Mouse (Mus musculus) midbrain, embryonic 15.5 days (tissue): ENCODE data around the gene D430041D05Rik. TPM values are rescaled to one million over a fixed set of nuclear protein-coding genes. Genes with fewer than 3 reads are reported as not detected.

Source experiments
- ATAC-seq: fragments of 200-750 bp; cut with Nextera tagmentation; replicated peaks from 2 replicates; pipeline ENCODE4 v1.8.0; 2017; ENCODE audit warnings: moderate TSS enrichment
- H3K27ac ChIP-seq: fragments of 300-500 bp; sonication (generic); 2 replicates; pipeline ENCODE4 v1.5.1; 2015; ENCODE audit warnings: mild to moderate bottlenecking, inconsistent platforms
- H3K27me3 ChIP-seq: fragments of 300-500 bp; sonication (generic); replicated peaks from 2 replicates; pipeline ENCODE4 v1.6.1; 2015; ENCODE audit warnings: inconsistent platforms
- H3K36me3 ChIP-seq: fragments of 300-500 bp; sonication (generic); replicated peaks from 2 replicates; pipeline ENCODE4 v1.6.1; 2015; ENCODE audit warnings: inconsistent platforms
- H3K4me1 ChIP-seq: fragments of 300-500 bp; sonication (generic); 2 replicates; pipeline ENCODE4 v1.6.1; 2015; ENCODE audit warnings: inconsistent platforms
- H3K4me2 ChIP-seq: fragments of 300-500 bp; sonication (generic); 2 replicates; pipeline ENCODE4 v1.6.1; 2015; ENCODE audit warnings: inconsistent platforms, mild to moderate bottlenecking, moderate library complexity
- H3K4me3 ChIP-seq: fragments of 300-500 bp; sonication (generic); 2 replicates; pipeline ENCODE4 v1.5.1; 2015; ENCODE audit warnings: mild to moderate bottlenecking, inconsistent platforms
- H3K9ac ChIP-seq: fragments of 300-500 bp; sonication (generic); 2 replicates; pipeline ENCODE4 v1.6.1; 2015; ENCODE audit warnings: mild to moderate bottlenecking, inconsistent platforms
- H3K9me3 ChIP-seq: fragments of 300-500 bp; sonication (generic); 2 replicates; pipeline ENCODE4 v1.6.1; 2016; ENCODE audit warnings: inconsistent platforms
- WGBS: fragments of 180-500 bp; shearing (Covaris S2); methylation state at CpG from one replicate; pipeline ENCODE4 v1.1.7; 2015; ENCODE audit warnings: mixed read lengths; 5-methylcytosine and 5-hydroxymethylcytosine counted together
- polyA plus RNA-seq: library from polyadenylated mRNA; unstranded; fragments of >200 nt; fragmentation: Nextera tagmentation; extraction: Ambion mirVana; gene quantifications from 2 replicates; pipeline ENCODE4 v1.2.1, GENCODE M21; 2015

The D430041D05Rik gene
- polyA plus RNA-seq, 1 experiment from 2014 or later = 11.4 TPM

GRCm38 (mm10) chr2:104398651-104399290 lies 12.0 kb downstream of the D430041D05Rik start:
- 81% methylated on average over 6 of the region's 6 CpGs for WGBS
- no peak overlapping the region for H3K4me2 ChIP-seq
- H3K9me3 ChIP-seq = no peaks in the 10 kb centered on the region
- H3K4me3 ChIP-seq = no peak overlapping the region
- no peak overlapping the region for H3K9ac ChIP-seq
- no peaks in the 10 kb centered on the region for H3K4me1 ChIP-seq
- no peaks in the 10 kb centered on the region for H3K36me3 ChIP-seq
- no peak for ATAC-seq
- no peak overlapping the region for H3K27ac ChIP-seq
- H3K27me3 ChIP-seq = no peaks in the 10 kb centered on the region

- Histone ChIP-seq H3K36me3 (no peaks in the 10 kb centered on the region), H3K9me3 (no peaks in the 10 kb centered on the region), H3K9ac (no peak overlapping the region), H3K27ac (no peak overlapping the region), H3K4me2 (no peak overlapping the region), H3K27me3 (no peaks in the 10 kb centered on the region), H3K4me1 (no peaks in the 10 kb centered on the region), H3K4me3 (no peak overlapping the region)
- no peak for ATAC-seq
- 82% methylated on average over 9 of the region's 9 CpGs for WGBS
Observed at GRCm38 (mm10) chr2:104395961-104396360, 14.9 kb downstream of the D430041D05Rik start.

- Histone ChIP-seq H3K27me3 (no peaks in the 10 kb centered on the region), H3K9me3 (no peaks in the 10 kb centered on the region), H3K4me3 (no peak overlapping the region), H3K36me3 (no peaks in the 10 kb centered on the region), H3K9ac (no peak overlapping the region), H3K4me1 (no peaks in the 10 kb centered on the region), H3K27ac (no peak overlapping the region), H3K4me2 (no peak overlapping the region)
- 48% methylated on average over 2 of the region's 2 CpGs for WGBS
- no peak for ATAC-seq
Observed at GRCm38 (mm10) chr2:104394769-104395168, 16.0 kb downstream of the D430041D05Rik start.

GRCm38 (mm10) chr2:104392700-104393312 lies 18.0 kb downstream of the D430041D05Rik start:
- Histone ChIP-seq H3K9me3 (no peaks in the 10 kb centered on the region), H3K4me2 (no peak overlapping the region), H3K27me3 (no peaks in the 10 kb centered on the region), H3K27ac (no peak overlapping the region), H3K4me1 (no peaks in the 10 kb centered on the region), H3K9ac (no peak overlapping the region), H3K4me3 (no peak overlapping the region), H3K36me3 (no peaks in the 10 kb centered on the region)
- WGBS = 81% methylated on average over 4 of the region's 4 CpGs
- ATAC-seq = no peak

- Histone ChIP-seq H3K4me3 (no peak overlapping the region), H3K9me3 (no peaks in the 10 kb centered on the region), H3K9ac (no peak overlapping the region), H3K27me3 (no peaks in the 10 kb centered on the region), H3K4me2 (no peak overlapping the region), H3K27ac (no peak overlapping the region), H3K36me3 (no peaks in the 10 kb centered on the region), H3K4me1 (no peaks in the 10 kb centered on the region)
- ATAC-seq = no peak
- 93% methylated on average over 11 of the region's 11 CpGs for WGBS
Observed at GRCm38 (mm10) chr2:104389231-104389630, 21.6 kb downstream of the D430041D05Rik start.

- Histone ChIP-seq H3K9ac (no peak overlapping the region), H3K27me3 (no peaks in the 10 kb centered on the region), H3K4me1 (no peaks in the 10 kb centered on the region), H3K9me3 (no peaks in the 10 kb centered on the region), H3K27ac (no peak overlapping the region), H3K36me3 (no peaks in the 10 kb centered on the region), H3K4me2 (no peak overlapping the region), H3K4me3 (no peak overlapping the region)
- no peak for ATAC-seq
- whole genome bisulfite sequencing = 84% methylated on average over 2 of the region's 2 CpGs
Observed at GRCm38 (mm10) chr2:104385941-104386340, 24.9 kb downstream of the D430041D05Rik start.

GRCm38 (mm10) chr2:104383589-104383988 lies 27.2 kb downstream of the D430041D05Rik start:
- Histone ChIP-seq H3K27me3 (no peaks in the 10 kb centered on the region), H3K4me2 (no peak overlapping the region), H3K36me3 (no peaks in the 10 kb centered on the region), H3K9ac (no peak overlapping the region), H3K27ac (no peak overlapping the region), H3K9me3 (no peaks in the 10 kb centered on the region), H3K4me1 (peaks cover 11% of the 10 kb centered on the region), H3K4me3 (no peak overlapping the region)
- no peak for ATAC-seq
- 91% methylated on average over 4 of the region's 4 CpGs for WGBS

- no peak overlapping the region for H3K4me3 ChIP-seq
- 92% methylated on average over 6 of the region's 6 CpGs for WGBS
Observed at GRCm38 (mm10) chr2:104382813-104383212, 28.0 kb downstream of the D430041D05Rik start.

GRCm38 (mm10) chr2:104379304-104379703 lies 31.5 kb downstream of the D430041D05Rik start:
- peak; percentile 35; the same call in 1 of the 2 replicates for ATAC-seq
- 17% methylated on average over 7 of the region's 7 CpGs for WGBS

More at GRCm38 (mm10) chr2:104382813-104383212, 28.0 kb downstream of the D430041D05Rik start:
- Histone ChIP-seq H3K27me3 (no peaks in the 10 kb centered on the region), H3K36me3 (no peaks in the 10 kb centered on the region), H3K4me2 (no peak overlapping the region), H3K4me1 (peaks cover 11% of the 10 kb centered on the region), H3K9ac (no peak overlapping the region), H3K27ac (no peak overlapping the region), H3K9me3 (no peaks in the 10 kb centered on the region)
- no peak for ATAC-seq

GRCm38 (mm10) chr2:104378791-104379190 lies 32.0 kb downstream of the D430041D05Rik start:
- H3K4me3 ChIP-seq = no peak overlapping the region

More at GRCm38 (mm10) chr2:104379304-104379703, 31.5 kb downstream of the D430041D05Rik start:
- Histone ChIP-seq H3K36me3 (no peaks in the 10 kb centered on the region), H3K27ac (no peak overlapping the region), H3K27me3 (no peaks in the 10 kb centered on the region), H3K4me2 (no peak overlapping the region), H3K9ac (no peak overlapping the region), H3K9me3 (no peaks in the 10 kb centered on the region), H3K4me3 (no peak overlapping the region), H3K4me1 (peaks cover 11% of the 10 kb centered on the region)

GRCm38 (mm10) chr2:104377990-104378389 lies 32.8 kb downstream of the D430041D05Rik start:
- H3K4me2 ChIP-seq = no peak overlapping the region
- H3K27me3 ChIP-seq = no peaks in the 10 kb centered on the region
- H3K9ac ChIP-seq = no peak overlapping the region
- no peak overlapping the region for H3K27ac ChIP-seq
- H3K9me3 ChIP-seq = no peaks in the 10 kb centered on the region
- peaks cover 11% of the 10 kb centered on the region for H3K4me1 ChIP-seq
- no peak overlapping the region for H3K4me3 ChIP-seq
- peak; percentile 40; the same call in 1 of the 2 replicates for ATAC-seq
- 88% methylated on average over 2 of the region's 2 CpGs for WGBS
- no peaks in the 10 kb centered on the region for H3K36me3 ChIP-seq

More at GRCm38 (mm10) chr2:104378791-104379190, 32.0 kb downstream of the D430041D05Rik start:
- Histone ChIP-seq H3K9ac (no peak overlapping the region), H3K9me3 (no peaks in the 10 kb centered on the region), H3K27ac (no peak overlapping the region), H3K4me2 (no peak overlapping the region), H3K4me1 (peaks cover 11% of the 10 kb centered on the region), H3K36me3 (no peaks in the 10 kb centered on the region), H3K27me3 (no peaks in the 10 kb centered on the region)
- ATAC-seq = no peak
- WGBS = 9% methylated on average over 3 of the region's 3 CpGs

GRCm38 (mm10) chr2:104372156-104372555 lies 38.7 kb downstream of the D430041D05Rik start:
- Histone ChIP-seq H3K9me3 (no peaks in the 10 kb centered on the region), H3K4me2 (no peak overlapping the region), H3K36me3 (no peaks in the 10 kb centered on the region), H3K4me3 (no peak overlapping the region), H3K27ac (no peak overlapping the region), H3K27me3 (no peaks in the 10 kb centered on the region), H3K4me1 (peaks cover 10% of the 10 kb centered on the region), H3K9ac (no peak overlapping the region)
- WGBS = 65% methylated on average over 4 of the region's 4 CpGs
- ATAC-seq = no peak
